Mouse (Mus musculus) intestine, embryonic 16.5 days (tissue): ENCODE measurements around the gene Rhox3e. TPM values are rescaled to one million over a fixed set of nuclear protein-coding genes. Genes with fewer than 3 reads are reported as not detected.
"Not testable (repeated sequence)": the region's sequence is repeated elsewhere in the genome, so short reads cannot be mapped to it uniquely, and the experiment has no call there.

Experiments used
- ATAC-seq: fragments of 200-750 bp; cut with Nextera tagmentation; 2 replicates; pipeline ENCODE4 v1.8.0; 2017; ENCODE audit warnings: moderate TSS enrichment, moderate library complexity
- H3K27ac ChIP-seq: fragments of 300-500 bp; sonication (generic); 2 replicates; pipeline ENCODE4 v1.5.1; 2014; ENCODE audit warnings: mild to moderate bottlenecking, low read length
- H3K27me3 ChIP-seq: fragments of 300-500 bp; sonication (generic); replicated peaks from 2 replicates; pipeline ENCODE4 v1.6.1; 2014; ENCODE audit warnings: low read length, control low read depth, mixed read lengths; ENCODE audit not compliant: control insufficient read depth, insufficient read depth
- H3K36me3 ChIP-seq: fragments of 300-500 bp; sonication (generic); 2 replicates; pipeline ENCODE4 v1.6.1; 2014; ENCODE audit warnings: low read length, control low read depth; ENCODE audit not compliant: control insufficient read depth, insufficient read depth
- H3K4me1 ChIP-seq: fragments of 300-500 bp; sonication (generic); 2 replicates; pipeline ENCODE4 v1.6.1; 2014; ENCODE audit warnings: low read length, control low read depth, mixed read lengths; ENCODE audit not compliant: control insufficient read depth, insufficient read depth
- H3K4me2 ChIP-seq: fragments of 300-500 bp; sonication (generic); 2 replicates; pipeline ENCODE4 v1.6.1; 2014; ENCODE audit warnings: low read depth, low read length, control low read depth
- H3K4me3 ChIP-seq: fragments of 300-500 bp; sonication (generic); 2 replicates; pipeline ENCODE4 v1.5.1; 2014; ENCODE audit warnings: mild to moderate bottlenecking, low read length
- H3K9ac ChIP-seq: fragments of 300-500 bp; sonication (generic); 2 replicates; pipeline ENCODE4 v1.6.1; 2014; ENCODE audit warnings: low read depth, low read length
- H3K9me3 ChIP-seq: fragments of 300-500 bp; sonication (generic); 2 replicates; pipeline ENCODE4 v1.6.1; 2016; ENCODE audit warnings: low read length, control low read depth; ENCODE audit not compliant: control insufficient read depth
- WGBS: fragments of 180-500 bp; shearing (Covaris S2); extraction: QIAGEN DNeasy Blood & Tissue Kit; methylation state at CpG from one replicate; pipeline ENCODE4 v1.1.7; 2014; 5-methylcytosine and 5-hydroxymethylcytosine counted together
- polyA plus RNA-seq: library from polyadenylated mRNA; unstranded; fragments of >200 nt; fragmentation: Nextera tagmentation; extraction: Ambion mirVana; gene quantifications from 2 replicates; pipeline ENCODE4 v1.2.1, GENCODE M21; 2015

Rhox3e gene
- not detected in 2 replicates for polyA plus RNA-seq

GRCm38 (mm10) chrX:37541719-37542118 is at the start of gene Rhox3e:
TSS of gene Rhox3e (plus strand) at chrX:37542019.
- H3K4me1 ChIP-seq, H3K9me3 ChIP-seq, H3K4me2 ChIP-seq, H3K4me3 ChIP-seq, H3K36me3 ChIP-seq, H3K9ac ChIP-seq, H3K27me3 ChIP-seq, ATAC-seq, H3K27ac ChIP-seq: not testable (repeated sequence)
- 60% methylated on average over 1 of the region's 4 CpGs for WGBS

- not testable (repeated sequence) for H3K9me3 ChIP-seq, H3K36me3 ChIP-seq, H3K4me3 ChIP-seq, H3K4me2 ChIP-seq, H3K27ac ChIP-seq, H3K27me3 ChIP-seq, H3K9ac ChIP-seq, ATAC-seq, H3K4me1 ChIP-seq
- WGBS, result 94% methylated on average over 16 of the region's 18 CpGs
These were observed 27.8 kb upstream of the Rhox3e start, which contains the start of gene Rhox4d for GRCm38 (mm10) chrX:37514059-37514458. TSS of gene Rhox4d (plus strand) at chrX:37514359.

- not testable (repeated sequence) for H3K9ac ChIP-seq, H3K4me2 ChIP-seq, H3K9me3 ChIP-seq, H3K27me3 ChIP-seq, ATAC-seq, H3K4me3 ChIP-seq, H3K4me1 ChIP-seq, H3K36me3 ChIP-seq, H3K27ac ChIP-seq
- 93% methylated on average over 2 of the region's 8 CpGs for WGBS
These were observed 11.7 kb upstream of the Rhox3e start, which contains the start of gene Rhox2e for GRCm38 (mm10) chrX:37530152-37530551. TSS of gene Rhox2e (plus strand) at chrX:37530452.

GRCm38 (mm10) chrX:37557112-37557511 is 15.3 kb downstream of the Rhox3e start, which contains the start of gene Rhox4e:
TSS of gene Rhox4e (plus strand) at chrX:37557412.
- not testable (repeated sequence) for H3K27ac ChIP-seq, H3K36me3 ChIP-seq, H3K27me3 ChIP-seq, H3K4me3 ChIP-seq, ATAC-seq, H3K9ac ChIP-seq, H3K4me1 ChIP-seq, H3K9me3 ChIP-seq, H3K4me2 ChIP-seq
- 94% methylated on average over 10 of the region's 18 CpGs for WGBS

GRCm38 (mm10) chrX:37571105-37571504 is 29.3 kb downstream of the Rhox3e start, which contains the start of gene Rhox2f:
TSS of gene Rhox2f (plus strand) at chrX:37571405.
- not testable (repeated sequence) for H3K4me2 ChIP-seq, H3K4me1 ChIP-seq, H3K27me3 ChIP-seq, H3K36me3 ChIP-seq, H3K9me3 ChIP-seq, ATAC-seq, H3K4me3 ChIP-seq, H3K9ac ChIP-seq, H3K27ac ChIP-seq
- WGBS, result 97% methylated on average over 7 of the region's 8 CpGs

GRCm38 (mm10) chrX:37572638-37573037 is 30.8 kb downstream of the Rhox3e start:
- not testable (repeated sequence) for H3K27me3 ChIP-seq, H3K9me3 ChIP-seq, ATAC-seq, H3K4me3 ChIP-seq, H3K4me2 ChIP-seq, H3K4me1 ChIP-seq, H3K9ac ChIP-seq, H3K27ac ChIP-seq, H3K36me3 ChIP-seq
- WGBS, result 70% methylated on average over 2 of the region's 2 CpGs

GRCm38 (mm10) chrX:37580692-37581091 is 38.9 kb downstream of the Rhox3e start, which contains the start of gene Rhox3f:
TSS of gene Rhox3f (plus strand) at chrX:37580992.
- H3K36me3 ChIP-seq, H3K4me1 ChIP-seq, H3K4me2 ChIP-seq, H3K27me3 ChIP-seq, H3K9me3 ChIP-seq, H3K27ac ChIP-seq, H3K9ac ChIP-seq, ATAC-seq, H3K4me3 ChIP-seq: not testable (repeated sequence)

Other genes starting within 250 kb of the Rhox3e start
- not detected in 2 replicates for gene Rhox3a2, start 162.0 kb upstream of the Rhox3e start, polyA plus RNA-seq
- gene Rhox4a2, start 151.2 kb upstream of the Rhox3e start, polyA plus RNA-seq, result not detected in 2 replicates
- gene Rhox2b, start 130.0 kb upstream of the Rhox3e start, polyA plus RNA-seq, result not detected in 2 replicates
- gene Rhox4b, start 109.5 kb upstream of the Rhox3e start, polyA plus RNA-seq, result not detected in 2 replicates
- not detected in 2 replicates for gene Rhox2c, start 88.3 kb upstream of the Rhox3e start, polyA plus RNA-seq
- gene Rhox3c, start 83.4 kb upstream of the Rhox3e start, polyA plus RNA-seq, result not detected in 2 replicates
- gene Rhox4c, start 61.7 kb upstream of the Rhox3e start, polyA plus RNA-seq, result not detected in 2 replicates
- not detected in 2 replicates for gene Rhox2d, start 48.6 kb upstream of the Rhox3e start, polyA plus RNA-seq
- gene Rhox4d, start 27.7 kb upstream of the Rhox3e start, polyA plus RNA-seq, result not detected in 2 replicates
- gene Rhox2e, start 11.6 kb upstream of the Rhox3e start, polyA plus RNA-seq, result not detected in 2 replicates
- gene Rhox4e, start 15.4 kb downstream of the Rhox3e start, polyA plus RNA-seq, result not detected in 2 replicates
- gene Rhox2f, start 29.4 kb downstream of the Rhox3e start, polyA plus RNA-seq, result not detected in 2 replicates
- gene Rhox3f, start 39.0 kb downstream of the Rhox3e start, polyA plus RNA-seq, result not detected in 2 replicates
- not detected in 2 replicates for gene Rhox4f, start 65.7 kb downstream of the Rhox3e start, polyA plus RNA-seq
- not detected in 2 replicates for gene Rhox3g, start 86.6 kb downstream of the Rhox3e start, polyA plus RNA-seq
- not detected in 2 replicates for gene Rhox2g, start 101.5 kb downstream of the Rhox3e start, polyA plus RNA-seq
- not detected in 2 replicates for gene Rhox4g, start 109.3 kb downstream of the Rhox3e start, polyA plus RNA-seq
- gene Rhox3h, start 126.7 kb downstream of the Rhox3e start, polyA plus RNA-seq, result not detected in 2 replicates
- not detected in 2 replicates for gene Rhox2h, start 131.3 kb downstream of the Rhox3e start, polyA plus RNA-seq